Mouse (Mus musculus) lung, adult 2 months (tissue): Measurements from ENCODE around the gene Bbc3. TPM values are rescaled to one million over a fixed set of nuclear protein-coding genes. Genes with fewer than 3 reads are reported as not detected.

Source experiments
- DNase-seq: peaks from one replicate; pipeline ENCODE4 v3.0.0; 2022
- H3K4me1 ChIP-seq: fragments of 200-500 bp; 2 replicates; pipeline ENCODE4 v1.6.1; 2011; ENCODE audit warnings: low read length; ENCODE audit not compliant: control insufficient read depth, insufficient read depth
- H3K4me3 ChIP-seq: fragments of 200-500 bp; replicated peaks from 2 replicates; pipeline ENCODE3; 2011; ENCODE audit warnings: low read depth, mild to moderate bottlenecking, control low read depth, low read length; ENCODE audit errors: extremely low read depth
- CTCF ChIP-seq: fragments of 200-500 bp; IDR thresholded peaks from 2 replicates; pipeline ENCODE4 v1.5.1; 2011; ENCODE audit warnings: mild to moderate bottlenecking, low read length, control low read depth; ENCODE audit not compliant: insufficient read depth
- POLR2A ChIP-seq: fragments of 200-500 bp; IDR thresholded peaks from 2 replicates; pipeline ENCODE4 v1.6.1; 2011; ENCODE audit warnings: low read depth, mild to moderate bottlenecking, control low read depth, low read length, borderline replicate concordance; ENCODE audit errors: extremely low read depth
- WGBS: fragments of 180-500 bp; shearing (Covaris S2); methylation state at CpG from one replicate; pipeline ENCODE4 v1.1.7; 2018; 5-methylcytosine and 5-hydroxymethylcytosine counted together
- polyA plus RNA-seq: library from polyadenylated mRNA; depleted of rRNA; stranded (reverse); fragments of >200 nt; gene quantifications from 2 replicates; pipeline ENCODE4 v1.2.3, GENCODE M21; 2012

Gene Bbc3
- polyA plus RNA-seq, 1 experiment: 31.8 TPM

- WGBS: 27% methylated on average over 16 of the region's 16 CpGs
- H3K4me1 ChIP-seq: peaks cover 8% of the 10 kb centered on the region
- no peak for DNase-seq
- H3K4me3 ChIP-seq: peak overlapping the region; percentile 53
- TF ChIP-seq CTCF: no peak
- TF ChIP-seq POLR2A: no peak
These were observed 543 bp downstream of the Bbc3 start for GRCm38 (mm10) chr7:16308555-16309317.

GRCm38 (mm10) chr7:16309318-16310019 is 1.3 kb downstream of the Bbc3 start:
- WGBS: under 1% methylated on average over 61 of the region's 61 CpGs
- H3K4me1 ChIP-seq: peaks cover 12% of the 10 kb centered on the region
- peak; percentile 92 for DNase-seq
- H3K4me3 ChIP-seq: peak overlapping the region; percentile 91
- peak; percentile 48; the same call in 1 of the 2 replicates for TF ChIP-seq POLR2A
- no peak for TF ChIP-seq CTCF

GRCm38 (mm10) chr7:16310020-16310520 is 1.9 kb downstream of the Bbc3 start:
- peak overlapping the region; percentile 91 for H3K4me3 ChIP-seq
- 1% methylated on average over 32 of the region's 56 CpGs for WGBS
- peak; percentile 91 for DNase-seq
- peaks cover 13% of the 10 kb centered on the region for H3K4me1 ChIP-seq
- peak; percentile 52; the same call in 1 of the 2 replicates for TF ChIP-seq POLR2A
- peak; percentile 47 for TF ChIP-seq CTCF

GRCm38 (mm10) chr7:16310521-16311452 is 2.6 kb downstream of the Bbc3 start:
- WGBS: under 1% methylated on average over 31 of the region's 31 CpGs
- peak; percentile 51 for DNase-seq
- Histone ChIP-seq H3K4me3 (peak overlapping the region; percentile 89), H3K4me1 (peaks cover 17% of the 10 kb centered on the region)
- TF ChIP-seq POLR2A (no peak), CTCF (no peak)

GRCm38 (mm10) chr7:16311453-16312004 is 3.3 kb downstream of the Bbc3 start:
- Histone ChIP-seq H3K4me1 (peaks cover 17% of the 10 kb centered on the region), H3K4me3 (peak overlapping the region; percentile 89)
- peak; percentile 58 for DNase-seq
- TF ChIP-seq POLR2A: peak; percentile 26; the same call in 1 of the 2 replicates
- no peak for TF ChIP-seq CTCF
- WGBS: under 1% methylated on average over 14 of the region's 14 CpGs

- peak; percentile 68 for DNase-seq
- peak overlapping the region; percentile 89 for H3K4me3 ChIP-seq
- under 1% methylated on average over 49 of the region's 49 CpGs for WGBS
- TF ChIP-seq CTCF: no peak
- peak; percentile 43; the same call in 1 of the 2 replicates for TF ChIP-seq POLR2A
- H3K4me1 ChIP-seq: peaks cover 17% of the 10 kb centered on the region
These were observed 3.9 kb downstream of the Bbc3 start for GRCm38 (mm10) chr7:16312011-16312671.

GRCm38 (mm10) chr7:16312672-16313311 is 4.6 kb downstream of the Bbc3 start:
- DNase-seq: peak; percentile 84
- Histone ChIP-seq H3K4me1 (peaks cover 17% of the 10 kb centered on the region), H3K4me3 (peak overlapping the region; percentile 89)
- peak; percentile 75; the same call in 1 of the 2 replicates for TF ChIP-seq POLR2A
- TF ChIP-seq CTCF: no peak
- WGBS: 2% methylated on average over 12 of the region's 12 CpGs

- Histone ChIP-seq H3K4me3 (peak overlapping the region; percentile 89), H3K4me1 (peaks cover 17% of the 10 kb centered on the region)
- no peak for TF ChIP-seq CTCF
- TF ChIP-seq POLR2A: peak; percentile 99
- DNase-seq: peak; percentile 86
- under 1% methylated on average over 66 of the region's 66 CpGs for WGBS
These were observed 5.5 kb downstream of the Bbc3 start for GRCm38 (mm10) chr7:16313481-16314220.
